Mouse (Mus musculus) stomach, embryonic 14.5 days (tissue): ENCODE data around the gene Jmjd1c. TPM values are rescaled to one million over a fixed set of nuclear protein-coding genes. Genes with fewer than 3 reads are reported as not detected.
A peak's percentile ranks its signal among the peaks of the same experiment; 100 is the strongest.

ENCODE experiments used
- ATAC-seq: fragments of 200-750 bp; cut with Nextera tagmentation; 2 replicates; pipeline ENCODE4 v1.8.0; 2017; ENCODE audit warnings: low read depth, moderate TSS enrichment; ENCODE audit not compliant: insufficient number of reproducible peaks, insufficient read depth, low FRiP score
- H3K27ac ChIP-seq: fragments of 300-500 bp; sonication (generic); 2 replicates; pipeline ENCODE4 v1.5.1; 2014; ENCODE audit warnings: mild to moderate bottlenecking, low read length, moderate library complexity, mixed read lengths
- H3K27me3 ChIP-seq: fragments of 300-500 bp; sonication (generic); 2 replicates; pipeline ENCODE4 v1.6.1; 2014; ENCODE audit warnings: low read length, control low read depth, mixed read lengths; ENCODE audit not compliant: control insufficient read depth, insufficient read depth
- H3K36me3 ChIP-seq: fragments of 300-500 bp; sonication (generic); 2 replicates; pipeline ENCODE4 v1.6.1; 2014; ENCODE audit warnings: mild to moderate bottlenecking, control low read depth, low read length, moderate library complexity, mixed read lengths; ENCODE audit not compliant: control insufficient read depth, insufficient read depth
- H3K4me1 ChIP-seq: fragments of 300-500 bp; sonication (generic); 2 replicates; pipeline ENCODE4 v1.6.1; 2014; ENCODE audit warnings: low read length, control low read depth, mixed read lengths; ENCODE audit not compliant: control insufficient read depth, insufficient read depth
- H3K4me2 ChIP-seq: fragments of 300-500 bp; sonication (generic); replicated peaks from 2 replicates; pipeline ENCODE4 v1.6.1; 2014; ENCODE audit warnings: low read depth, low read length, control low read depth
- H3K4me3 ChIP-seq: fragments of 300-500 bp; sonication (generic); 2 replicates; pipeline ENCODE4 v1.5.1; 2014; ENCODE audit warnings: low read depth, low read length, control low read depth
- H3K9ac ChIP-seq: fragments of 300-500 bp; sonication (generic); replicated peaks from 2 replicates; pipeline ENCODE4 v1.6.1; 2014; ENCODE audit warnings: low read depth, mild to moderate bottlenecking, control low read depth, low read length, moderate library complexity, mixed read lengths
- H3K9me3 ChIP-seq: fragments of 300-500 bp; sonication (generic); 2 replicates; pipeline ENCODE4 v1.6.1; 2016; ENCODE audit warnings: low read depth, low read length, control low read depth; ENCODE audit not compliant: control insufficient read depth
- WGBS: fragments of 180-500 bp; shearing (Covaris S2); extraction: QIAGEN DNeasy Blood & Tissue Kit; methylation state at CpG from one replicate; pipeline ENCODE4 v1.1.7; 2014; 5-methylcytosine and 5-hydroxymethylcytosine counted together
- polyA plus RNA-seq: library from polyadenylated mRNA; unstranded; fragments of >200 nt; fragmentation: Nextera tagmentation; extraction: Ambion mirVana; gene quantifications from 2 replicates; pipeline ENCODE4 v1.2.1, GENCODE M21; 2014

The Jmjd1c gene
- polyA plus RNA-seq, 1 experiment from 2014 or later: 58.2 TPM

- H3K27ac ChIP-seq: no peak overlapping the region
- no peaks in the 10 kb centered on the region for H3K9me3 ChIP-seq
- no peak for ATAC-seq
- H3K9ac ChIP-seq: no peak overlapping the region
- no peak overlapping the region for H3K4me2 ChIP-seq
- H3K36me3 ChIP-seq: no peaks in the 10 kb centered on the region; the same call in 1 of the 2 replicates
- 71% methylated on average over 7 of the region's 7 CpGs for WGBS
- H3K4me1 ChIP-seq: peaks cover 20% of the 10 kb centered on the region; the same call in 1 of the 2 replicates
- no peaks in the 10 kb centered on the region for H3K27me3 ChIP-seq
- no peak overlapping the region for H3K4me3 ChIP-seq
Observed at GRCm38 (mm10) chr10:67094922-67095321, 1.0 kb upstream of the Jmjd1c start.

- no peaks in the 10 kb centered on the region for H3K9me3 ChIP-seq
- H3K4me2 ChIP-seq: peak within 1 kb of the TSS; percentile 67
- H3K9ac ChIP-seq: peak within 1 kb of the TSS; percentile 98
- H3K27me3 ChIP-seq: no peaks in the 10 kb centered on the region
- peak within 1 kb of the TSS; percentile 100 for H3K27ac ChIP-seq
- peak; percentile 86 for ATAC-seq
- peaks cover 24% of the 10 kb centered on the region; the same call in 1 of the 2 replicates for H3K4me1 ChIP-seq
- peak within 1 kb of the TSS; percentile 94 for H3K4me3 ChIP-seq
- H3K36me3 ChIP-seq: no peaks in the 10 kb centered on the region; the same call in 1 of the 2 replicates
- under 1% methylated on average over 90 of the region's 97 CpGs for WGBS
Observed at GRCm38 (mm10) chr10:67096621-67097436, 904 bp downstream of the Jmjd1c start, which contains the start of gene Reep3. Gene Reep3, minus strand, starts transcription at chr10:67096945.

GRCm38 (mm10) chr10:67097437-67098150, 1.7 kb downstream of the Jmjd1c start:
- ATAC-seq: no peak
- peak overlapping the region; percentile 98 for H3K9ac ChIP-seq
- peak overlapping the region; percentile 100 for H3K27ac ChIP-seq
- peak overlapping the region; percentile 94 for H3K4me3 ChIP-seq
- no peaks in the 10 kb centered on the region; the same call in 1 of the 2 replicates for H3K36me3 ChIP-seq
- H3K9me3 ChIP-seq: no peaks in the 10 kb centered on the region
- WGBS: 2% methylated on average over 15 of the region's 15 CpGs
- H3K4me2 ChIP-seq: peak overlapping the region; percentile 67
- no peaks in the 10 kb centered on the region for H3K27me3 ChIP-seq
- peaks cover 29% of the 10 kb centered on the region; the same call in 1 of the 2 replicates for H3K4me1 ChIP-seq

GRCm38 (mm10) chr10:67098408-67099050, 2.6 kb downstream of the Jmjd1c start:
- ATAC-seq: no peak
- no peak overlapping the region for H3K27ac ChIP-seq
- peak overlapping the region; percentile 94 for H3K4me3 ChIP-seq

GRCm38 (mm10) chr10:67099183-67099929, 3.4 kb downstream of the Jmjd1c start:
- Histone ChIP-seq H3K27ac (no peak overlapping the region), H3K36me3 (no peaks in the 10 kb centered on the region), H3K4me3 (no peak overlapping the region), H3K9me3 (no peaks in the 10 kb centered on the region), H3K27me3 (no peaks in the 10 kb centered on the region), H3K4me2 (peak overlapping the region; percentile 67), H3K4me1 (peaks cover 45% of the 10 kb centered on the region), H3K9ac (no peak overlapping the region)
- WGBS: 63% methylated on average over 13 of the region's 13 CpGs
- ATAC-seq: no peak

More at GRCm38 (mm10) chr10:67098408-67099050, 2.6 kb downstream of the Jmjd1c start:
- H3K27me3 ChIP-seq: no peaks in the 10 kb centered on the region
- H3K4me1 ChIP-seq: peaks cover 37% of the 10 kb centered on the region
- H3K36me3 ChIP-seq: no peaks in the 10 kb centered on the region
- 24% methylated on average over 7 of the region's 7 CpGs for WGBS
- H3K4me2 ChIP-seq: peak overlapping the region; percentile 67
- H3K9ac ChIP-seq: no peak overlapping the region; the same call in 1 of the 2 replicates
- no peaks in the 10 kb centered on the region for H3K9me3 ChIP-seq

GRCm38 (mm10) chr10:67100011-67100661, 4.2 kb downstream of the Jmjd1c start:
- Histone ChIP-seq H3K4me2 (no peak overlapping the region), H3K27me3 (no peaks in the 10 kb centered on the region), H3K4me3 (no peak overlapping the region), H3K4me1 (peaks cover 51% of the 10 kb centered on the region), H3K9ac (no peak overlapping the region), H3K36me3 (no peaks in the 10 kb centered on the region), H3K9me3 (no peaks in the 10 kb centered on the region), H3K27ac (no peak overlapping the region)
- no peak for ATAC-seq
- WGBS: 58% methylated on average over 7 of the region's 7 CpGs

- peaks cover 54% of the 10 kb centered on the region for H3K4me1 ChIP-seq
- H3K4me3 ChIP-seq: no peak overlapping the region
- WGBS: 74% methylated on average over 9 of the region's 9 CpGs
- H3K27me3 ChIP-seq: no peaks in the 10 kb centered on the region
- no peak overlapping the region for H3K4me2 ChIP-seq
- no peaks in the 10 kb centered on the region for H3K9me3 ChIP-seq
- no peaks in the 10 kb centered on the region for H3K36me3 ChIP-seq
- no peak overlapping the region for H3K27ac ChIP-seq
- H3K9ac ChIP-seq: no peak overlapping the region
- no peak for ATAC-seq
Observed at GRCm38 (mm10) chr10:67100831-67101251, 4.9 kb downstream of the Jmjd1c start.
